Mouse (Mus musculus): Measurements from ENCODE around the gene Papola.
A peak's percentile ranks its signal among the peaks of the same experiment; 100 is the strongest.

Papola gene

DNA sequence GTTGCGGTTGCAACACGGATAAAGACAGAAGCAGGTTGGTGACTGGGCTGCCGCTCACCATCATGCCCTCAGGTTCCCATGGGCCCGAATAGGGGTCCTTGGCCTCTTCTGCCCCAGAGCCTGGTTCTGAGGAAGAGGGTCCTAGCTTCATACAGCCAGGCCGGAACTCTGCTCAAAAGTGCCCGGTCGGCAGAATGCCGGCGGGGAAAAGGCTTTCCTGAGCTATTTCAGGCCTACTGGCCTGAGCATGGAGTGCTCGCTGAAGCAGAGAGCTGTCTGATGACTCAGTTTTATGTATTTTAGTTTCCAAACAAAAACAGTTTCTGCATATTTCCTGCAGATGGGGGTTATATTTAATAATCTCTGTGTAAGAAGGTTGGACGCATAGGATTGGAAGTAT is 78.9 kb downstream of the Papola start:
- DNase-seq (ENCODE audit: low spot score): no peak

- no peak for DNase-seq (ENCODE audit: low spot score)
Observed at GRCm38 (mm10) chr12:105867646-105868045, 83.2 kb downstream of the Papola start.

DNA sequence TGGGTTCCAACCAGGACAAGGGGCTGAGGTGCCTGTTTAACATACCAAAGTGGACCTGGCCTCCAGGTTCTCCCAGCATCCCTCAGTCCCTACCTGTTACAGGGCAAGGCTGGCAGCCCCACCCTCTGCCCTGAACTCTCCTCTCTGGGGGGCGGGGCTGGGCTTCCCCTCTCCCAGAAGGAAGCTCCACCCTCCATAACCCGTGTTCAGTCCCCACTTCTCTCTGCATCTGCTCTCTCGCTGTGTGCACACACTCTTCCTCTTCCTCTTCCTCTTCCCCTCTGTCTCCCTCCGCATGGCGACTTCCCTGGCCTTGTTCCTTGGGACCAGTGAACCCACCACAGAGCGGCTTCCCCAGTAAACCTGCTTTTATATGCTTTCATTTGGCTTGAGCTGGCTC is 84.7 kb downstream of the Papola start:
- no peak for DNase-seq (ENCODE audit: low spot score)

DNA sequence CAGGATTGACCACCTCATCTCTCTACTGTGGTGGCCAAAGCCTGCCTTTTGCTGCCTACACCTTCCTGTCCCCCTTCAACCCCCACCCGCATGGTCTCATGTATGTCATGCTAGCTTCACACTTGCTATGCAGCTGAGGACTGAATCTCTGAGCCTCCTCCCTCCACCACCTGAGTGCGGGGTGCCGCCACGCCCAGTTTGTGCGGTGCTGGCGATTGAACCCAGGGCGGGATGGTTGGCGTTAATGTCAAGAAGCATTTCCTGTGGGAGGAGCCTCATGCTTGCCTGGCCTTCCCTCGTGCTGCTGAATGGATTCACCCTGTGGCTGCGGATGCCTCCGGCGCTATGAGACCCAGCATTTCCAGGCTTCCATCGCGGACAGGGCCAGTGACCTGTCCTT is 85.2 kb downstream of the Papola start:
- no peak for DNase-seq (ENCODE audit: low spot score)

GRCm38 (mm10) chr12:105873283-105873682 is 88.8 kb downstream of the Papola start:
- peak; percentile 59 for DNase-seq (ENCODE audit: low spot score)

DNA sequence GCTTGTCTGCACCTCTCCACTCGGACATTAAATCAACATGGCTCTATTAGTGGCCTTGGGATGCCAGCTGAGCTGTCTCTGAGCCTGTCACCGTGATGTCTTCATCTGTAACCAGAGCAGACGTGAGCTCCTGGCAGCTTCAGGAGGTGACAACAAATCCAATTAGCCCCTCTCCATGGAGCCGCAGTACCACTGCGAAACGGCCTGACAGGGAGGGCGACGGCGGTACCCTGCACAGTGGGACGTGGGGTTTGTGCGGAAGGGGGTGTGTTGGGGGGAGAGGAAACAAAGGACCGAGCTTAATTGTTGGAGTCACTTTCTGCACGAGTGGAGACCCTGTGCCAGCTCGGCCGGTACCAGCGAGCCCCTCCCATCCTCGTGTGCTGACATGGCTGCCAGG is 90.6 kb downstream of the Papola start:
- DNase-seq (ENCODE audit: low spot score): no peak

GRCm38 (mm10) chr12:105876521-105876920 is 92.0 kb downstream of the Papola start:
- no peak for DNase-seq (ENCODE audit: low spot score)

- DNase-seq (ENCODE audit: low spot score): no peak
Observed at GRCm38 (mm10) chr12:105876931-105877330, 92.4 kb downstream of the Papola start.

DNA sequence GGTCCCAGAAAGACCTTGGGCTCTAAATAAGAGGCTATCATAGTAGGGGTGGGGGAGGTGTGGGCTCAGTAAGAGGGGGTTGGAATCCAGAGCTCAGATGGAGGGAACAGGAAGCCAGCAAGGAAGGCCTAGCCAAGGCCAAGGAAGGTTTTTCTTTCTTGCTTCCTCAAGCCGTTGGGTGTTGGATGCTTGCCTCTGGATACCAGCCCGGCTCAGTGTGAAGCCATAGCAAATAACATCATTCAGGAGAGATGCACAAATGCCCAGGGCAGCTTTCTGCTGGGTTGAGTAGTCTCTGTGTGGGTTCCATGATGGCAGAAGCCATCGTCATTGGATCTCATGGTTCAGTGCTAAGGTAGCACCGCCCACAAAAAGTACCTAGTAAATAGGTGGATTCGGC is 94.3 kb downstream of the Papola start:
- no peak for DNase-seq (ENCODE audit: low spot score)

- no peak for DNase-seq (ENCODE audit: low spot score)
Observed at GRCm38 (mm10) chr12:105883799-105884514, 99.5 kb downstream of the Papola start.

DNA sequence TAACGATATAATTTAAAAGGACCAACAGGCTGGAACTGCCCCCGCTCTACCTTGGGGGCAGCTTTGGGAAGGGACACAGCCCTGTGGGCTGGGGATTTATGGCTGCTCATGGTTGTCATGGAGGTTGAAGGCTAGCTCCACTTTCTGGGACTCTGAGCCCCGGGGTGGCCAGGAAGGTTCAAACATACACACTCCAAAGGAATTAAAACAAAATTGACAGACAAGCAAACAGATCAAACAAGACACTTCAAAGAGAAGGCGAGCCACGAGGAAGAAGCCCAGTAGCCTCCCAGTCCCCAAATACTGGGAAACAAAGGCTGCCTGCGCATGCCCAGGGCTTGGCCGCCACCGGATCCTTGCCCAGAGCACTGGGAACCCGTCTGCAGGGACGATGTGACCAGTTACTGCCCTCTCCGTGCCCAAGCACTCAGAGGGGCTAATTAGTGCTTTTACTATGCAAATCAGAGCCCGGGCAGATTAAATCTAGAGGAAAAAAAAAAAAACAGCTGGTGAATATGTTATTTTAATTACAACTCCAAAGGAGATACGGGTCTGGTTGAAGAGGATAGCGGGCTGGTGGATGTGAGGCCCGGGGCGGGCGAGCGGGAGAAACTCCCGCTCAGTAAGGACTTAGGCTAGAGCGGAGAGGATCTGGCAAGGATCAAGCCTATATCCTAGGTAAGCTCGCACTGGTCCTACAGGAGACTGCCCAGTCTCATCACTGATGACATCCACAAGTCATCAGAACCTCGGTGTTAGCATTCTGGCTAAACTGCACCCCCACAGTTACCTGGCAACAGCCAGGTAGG is 100.2 kb downstream of the Papola start:
- DNase-seq (ENCODE audit: low spot score): no peak
